Mouse (Mus musculus): ENCODE measurements around the gene Nat8f5.
"Not testable (repeated sequence)": the region's sequence is repeated elsewhere in the genome, so short reads cannot be mapped to it uniquely, and the experiment has no call there.

Gene Nat8f5

GRCm38 (mm10) chr6:85820837-85821236 is at the start of gene Nat8f5, which contains the start of gene Nat8f6:
TSS of gene Nat8f5 (minus strand) at chr6:85820972.
TSS of gene Nat8f6 (minus strand) at chr6:85820954.
- no peak for DNase-seq (ENCODE audit: low spot score)

GRCm38 (mm10) chr6:85869006-85869405 is 48.2 kb upstream of the Nat8f5 start, which contains the start of gene Nat8f2:
TSS of gene Nat8f2 (minus strand) at chr6:85869158.
- not testable (repeated sequence) for DNase-seq (ENCODE audit: low spot score)

- no peak for DNase-seq (ENCODE audit: low spot score)
Observed at GRCm38 (mm10) chr6:85867726-85868690, 47.2 kb upstream of the Nat8f5 start.

GRCm38 (mm10) chr6:85866995-85867394 is 46.2 kb upstream of the Nat8f5 start:
- DNase-seq (ENCODE audit: low spot score) = not testable (repeated sequence)

GRCm38 (mm10) chr6:85866166-85866565 is 45.4 kb upstream of the Nat8f5 start:
- DNase-seq (ENCODE audit: low spot score) = not testable (repeated sequence)

GRCm38 (mm10) chr6:85864900-85865639 is 44.3 kb upstream of the Nat8f5 start:
- DNase-seq (ENCODE audit: low spot score) = not testable (repeated sequence)

GRCm38 (mm10) chr6:85863840-85864239 is 43.1 kb upstream of the Nat8f5 start:
- DNase-seq (ENCODE audit: low spot score) = no peak

GRCm38 (mm10) chr6:85863136-85863535 is 42.4 kb upstream of the Nat8f5 start:
- no peak for DNase-seq (ENCODE audit: low spot score)

- no peak for DNase-seq (ENCODE audit: low spot score)
Observed at GRCm38 (mm10) chr6:85862565-85862964, 41.8 kb upstream of the Nat8f5 start.

- DNase-seq (ENCODE audit: low spot score) = no peak
Observed at GRCm38 (mm10) chr6:85861247-85861646, 40.5 kb upstream of the Nat8f5 start.

GRCm38 (mm10) chr6:85856194-85856678 is 35.5 kb upstream of the Nat8f5 start:
- no peak for DNase-seq (ENCODE audit: low spot score)

GRCm38 (mm10) chr6:85853481-85853880 is 32.7 kb upstream of the Nat8f5 start:
- DNase-seq (ENCODE audit: low spot score) = no peak

GRCm38 (mm10) chr6:85851062-85851773 is 30.4 kb upstream of the Nat8f5 start:
- no peak for DNase-seq (ENCODE audit: low spot score)

GRCm38 (mm10) chr6:85849240-85849639 is 28.5 kb upstream of the Nat8f5 start:
- DNase-seq (ENCODE audit: low spot score) = no peak

- DNase-seq (ENCODE audit: low spot score) = no peak
Observed at GRCm38 (mm10) chr6:85848140-85848539, 27.4 kb upstream of the Nat8f5 start.

GRCm38 (mm10) chr6:85846921-85847320 is 26.1 kb upstream of the Nat8f5 start:
- no peak for DNase-seq (ENCODE audit: low spot score)

GRCm38 (mm10) chr6:85843677-85844458 is 23.1 kb upstream of the Nat8f5 start:
- DNase-seq (ENCODE audit: low spot score) = not testable (repeated sequence)

GRCm38 (mm10) chr6:85839982-85840381 is 19.2 kb upstream of the Nat8f5 start:
- no peak for DNase-seq (ENCODE audit: low spot score)

GRCm38 (mm10) chr6:85838674-85839073 is 17.9 kb upstream of the Nat8f5 start:
- DNase-seq (ENCODE audit: low spot score) = no peak

GRCm38 (mm10) chr6:85837307-85837706 is 16.5 kb upstream of the Nat8f5 start:
- DNase-seq (ENCODE audit: low spot score) = not testable (repeated sequence)

- not testable (repeated sequence) for DNase-seq (ENCODE audit: low spot score)
Observed at GRCm38 (mm10) chr6:85836827-85837226, 16.1 kb upstream of the Nat8f5 start.

All from T-cell, adult 2 months (primary cell).